Mouse (Mus musculus) kidney, postnatal 0 days (tissue): ENCODE data around the gene Abhd5. TPM values are rescaled to one million over a fixed set of nuclear protein-coding genes. Genes with fewer than 3 reads are reported as not detected.
A peak's percentile ranks its signal among the peaks of the same experiment; 100 is the strongest.

ENCODE experiments used
- ATAC-seq: fragments of 200-750 bp; cut with Nextera tagmentation; replicated peaks from 2 replicates; pipeline ENCODE4 v1.8.0; 2017; ENCODE audit warnings: low read depth, moderate number of reproducible peaks, moderate TSS enrichment, moderate library complexity; ENCODE audit not compliant: low FRiP score
- DNase-seq: peaks from one replicate; pipeline ENCODE4 v3.0.0-alpha.2; 2016; ENCODE audit warnings: low spot score
- H3K27ac ChIP-seq: fragments of 300-500 bp; sonication (generic); 2 replicates; pipeline ENCODE4 v1.5.1; 2014; ENCODE audit warnings: mild to moderate bottlenecking
- H3K27me3 ChIP-seq: fragments of 300-500 bp; sonication (generic); 2 replicates; pipeline ENCODE4 v1.6.1; 2014; ENCODE audit warnings: low read length, mixed read lengths; ENCODE audit not compliant: insufficient read depth
- H3K36me3 ChIP-seq: fragments of 300-500 bp; sonication (generic); 2 replicates; pipeline ENCODE4 v1.6.1; 2014; ENCODE audit warnings: low read length, mixed read lengths; ENCODE audit not compliant: insufficient read depth
- H3K4me1 ChIP-seq: fragments of 300-500 bp; sonication (generic); replicated peaks from 2 replicates; pipeline ENCODE4 v1.6.1; 2014; ENCODE audit warnings: antibody characterized with exemption, low read length, mixed read lengths; ENCODE audit not compliant: insufficient read depth
- H3K4me2 ChIP-seq: fragments of 300-500 bp; sonication (generic); 2 replicates; pipeline ENCODE4 v1.6.1; 2014; ENCODE audit warnings: mild to moderate bottlenecking, low read length, moderate library complexity, mixed read lengths
- H3K4me3 ChIP-seq: fragments of 300-500 bp; sonication (generic); replicated peaks from 2 replicates; pipeline ENCODE4 v1.5.1; 2014; ENCODE audit warnings: low read depth, low read length
- H3K9ac ChIP-seq: fragments of 300-500 bp; sonication (generic); 2 replicates; pipeline ENCODE4 v1.6.1; 2014; ENCODE audit warnings: low read depth, low read length
- H3K9me3 ChIP-seq: fragments of 300-500 bp; sonication (generic); replicated peaks from 2 replicates; pipeline ENCODE4 v1.6.1; 2016; ENCODE audit warnings: low read length, inconsistent platforms, mixed read lengths
- CTCF ChIP-seq: IDR thresholded peaks from 2 replicates; pipeline ENCODE4 v1.5.1; 2016; ENCODE audit warnings: antibody characterized with exemption, low read depth, mild to moderate bottlenecking, moderate library complexity
- WGBS: fragments of 180-500 bp; shearing (Covaris S2); extraction: QIAGEN DNeasy Blood & Tissue Kit; methylation state at CpG from one replicate; pipeline ENCODE4 v1.1.7; 2014; 5-methylcytosine and 5-hydroxymethylcytosine counted together
- polyA plus RNA-seq: library from polyadenylated mRNA; unstranded; fragments of >200 nt; fragmentation: Nextera tagmentation; extraction: Ambion mirVana; gene quantifications from 2 replicates; pipeline ENCODE4 v1.2.1, GENCODE M21; 2015

Abhd5 gene
- polyA plus RNA-seq, 1 experiment from 2014 or later: 30.3 TPM

DNA sequence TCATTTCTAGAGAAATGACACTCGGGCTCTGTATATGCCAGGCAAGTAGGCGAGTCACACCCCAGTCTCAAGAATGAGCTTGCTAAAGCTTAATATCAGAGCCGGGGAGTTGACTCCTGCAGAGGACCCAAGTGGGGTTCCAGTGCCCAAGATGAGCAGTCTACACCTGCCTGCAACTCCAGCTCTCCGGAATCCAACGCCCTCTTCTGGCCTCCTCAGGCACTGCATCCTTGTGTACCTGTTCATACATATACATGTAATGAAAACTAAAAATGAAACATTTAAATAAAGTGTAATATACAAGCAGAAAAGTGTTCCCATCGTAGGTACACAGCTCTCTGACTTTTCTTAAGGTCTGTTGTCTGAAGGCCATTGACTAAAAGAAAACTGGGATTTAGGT lies 71.7 kb downstream of the Abhd5 start:
- no peaks in the 10 kb centered on the region for H3K27me3 ChIP-seq
- H3K4me2 ChIP-seq: no peak overlapping the region
- no peak overlapping the region for H3K4me3 ChIP-seq
- H3K9me3 ChIP-seq: no peaks in the 10 kb centered on the region
- no peak for DNase-seq
- no peaks in the 10 kb centered on the region for H3K4me1 ChIP-seq
- 61% methylated on average over 6 of the region's 6 CpGs for WGBS
- H3K36me3 ChIP-seq: no peaks in the 10 kb centered on the region
- no peak overlapping the region for H3K9ac ChIP-seq
- ATAC-seq: no peak
- no peak overlapping the region for H3K27ac ChIP-seq
- TF ChIP-seq CTCF: 0 out of 2 replicates have a peak, but pooled peaks have one; percentile 17

GRCm38 (mm10) chr9:122424941-122425608 lies 73.7 kb downstream of the Abhd5 start:
- H3K9ac ChIP-seq: no peak overlapping the region
- TF ChIP-seq CTCF: peak; percentile 46
- no peaks in the 10 kb centered on the region for H3K27me3 ChIP-seq
- no peak for DNase-seq
- H3K4me2 ChIP-seq: 0 out of 2 replicates have a peak overlapping the region, but pooled peaks have one; percentile 2
- ATAC-seq: no peak
- H3K9me3 ChIP-seq: no peaks in the 10 kb centered on the region
- H3K4me1 ChIP-seq: no peaks in the 10 kb centered on the region
- H3K36me3 ChIP-seq: no peaks in the 10 kb centered on the region
- no peak overlapping the region for H3K27ac ChIP-seq
- WGBS: 46% methylated on average over 14 of the region's 14 CpGs
- H3K4me3 ChIP-seq: no peak overlapping the region

DNA sequence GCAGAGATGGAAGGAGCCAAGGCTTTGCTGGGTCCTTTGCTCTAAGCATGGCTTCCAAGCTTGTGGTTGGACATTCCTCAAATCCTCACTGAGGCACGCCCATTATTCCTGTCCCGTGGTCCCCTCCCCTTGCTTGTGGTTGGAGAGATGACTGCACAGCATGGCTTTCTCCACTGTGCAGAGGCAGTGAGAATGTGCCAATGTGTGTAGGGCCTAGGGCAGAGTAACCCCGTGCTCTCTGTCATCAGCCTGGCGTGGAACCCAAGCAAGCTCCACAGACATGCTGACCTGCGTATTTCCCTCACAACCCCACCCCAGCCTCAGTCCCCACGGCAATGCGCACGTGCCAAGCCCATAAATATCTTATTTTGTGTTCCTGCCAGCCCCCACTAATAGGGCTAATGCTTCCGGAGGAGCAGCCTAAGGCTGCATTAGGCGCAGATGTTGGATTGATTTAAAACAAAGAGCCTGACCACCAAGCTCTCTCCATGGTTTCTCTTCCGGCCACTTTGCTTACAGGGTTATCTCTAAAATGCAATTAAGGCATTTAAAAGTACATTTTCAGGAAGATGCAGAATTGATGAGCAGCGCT lies 77.7 kb downstream of the Abhd5 start:
- no peak overlapping the region for H3K9ac ChIP-seq
- no peaks in the 10 kb centered on the region for H3K4me1 ChIP-seq
- H3K4me3 ChIP-seq: no peak overlapping the region
- ATAC-seq (no peak), DNase-seq (no peak)
- TF ChIP-seq CTCF: no peak
- H3K27me3 ChIP-seq: no peaks in the 10 kb centered on the region
- H3K9me3 ChIP-seq: no peaks in the 10 kb centered on the region
- H3K36me3 ChIP-seq: no peaks in the 10 kb centered on the region
- H3K27ac ChIP-seq: no peak overlapping the region
- 57% methylated on average over 12 of the region's 12 CpGs for WGBS
- H3K4me2 ChIP-seq: no peak overlapping the region

DNA sequence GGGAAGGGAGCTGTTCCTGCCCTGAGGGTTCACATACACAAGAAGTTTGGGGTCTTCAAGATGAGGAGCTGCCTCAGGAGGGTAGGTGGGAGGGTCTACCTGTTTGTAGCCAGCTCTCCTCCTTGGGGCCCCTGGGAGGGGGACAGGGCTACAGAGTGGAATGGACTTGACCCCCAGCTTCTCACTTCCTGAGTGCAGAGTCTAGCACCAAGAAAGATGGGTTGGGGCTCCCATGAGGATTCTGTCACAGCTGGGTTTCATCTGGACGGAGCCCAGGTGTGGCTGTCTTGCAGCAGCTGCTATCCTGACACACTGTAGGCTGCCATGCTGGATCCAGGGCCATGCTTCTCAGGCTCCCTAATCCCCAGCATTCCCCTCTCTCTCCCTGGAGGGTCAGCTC lies 78.3 kb downstream of the Abhd5 start:
- no peak overlapping the region for H3K27ac ChIP-seq
- H3K27me3 ChIP-seq: no peaks in the 10 kb centered on the region
- H3K4me3 ChIP-seq: no peak overlapping the region
- no peaks in the 10 kb centered on the region for H3K4me1 ChIP-seq
- WGBS: 79% methylated on average over 1 of the region's 1 CpGs
- no peaks in the 10 kb centered on the region for H3K36me3 ChIP-seq
- ATAC-seq: no peak
- TF ChIP-seq CTCF: no peak
- no peak for DNase-seq
- no peak overlapping the region for H3K9ac ChIP-seq
- no peaks in the 10 kb centered on the region for H3K9me3 ChIP-seq
- no peak overlapping the region for H3K4me2 ChIP-seq

Other genes with a start within 250 kb of the Abhd5 start
- 51.3 and 51.6 TPM in 2 replicates for gene Snrk, start 234.3 kb upstream of the Abhd5 start, polyA plus RNA-seq
- 32.6 and 34.9 TPM in 2 replicates for gene Ano10, start 57.2 kb upstream of the Abhd5 start, polyA plus RNA-seq